Mouse (Mus musculus) lung, postnatal 4 days (tissue): ENCODE data around the gene 4930412O13Rik.
A peak's percentile ranks its signal among the peaks of the same experiment; 100 is the strongest.

Experiments
- DNase-seq, 2 experiments: peaks; one replicate each; pipeline ENCODE4 v3.0.0; 2021

The 4930412O13Rik gene

DNA sequence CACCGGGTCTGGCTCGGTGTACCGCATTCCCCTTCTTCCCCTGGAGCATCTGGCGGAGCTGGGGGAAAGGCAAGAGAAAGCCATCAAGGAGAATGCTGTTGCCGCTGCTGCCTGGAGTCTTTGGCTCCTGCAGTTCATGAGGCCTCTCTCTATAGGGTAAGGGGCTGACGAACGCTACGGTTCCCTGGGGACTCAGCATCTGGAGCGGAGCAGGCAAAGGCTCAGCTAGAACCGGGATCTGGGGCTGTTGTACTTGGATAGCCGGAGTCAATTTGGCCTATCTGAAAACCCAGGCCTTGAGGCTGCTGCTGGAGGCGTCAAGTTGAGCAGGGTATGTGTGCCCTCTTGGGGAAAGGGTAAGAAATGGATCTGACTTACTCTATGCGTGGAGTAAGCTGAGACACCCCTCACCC is 565 bp downstream of the 4930412O13Rik start:
- DNase-seq, result no peak

DNA sequence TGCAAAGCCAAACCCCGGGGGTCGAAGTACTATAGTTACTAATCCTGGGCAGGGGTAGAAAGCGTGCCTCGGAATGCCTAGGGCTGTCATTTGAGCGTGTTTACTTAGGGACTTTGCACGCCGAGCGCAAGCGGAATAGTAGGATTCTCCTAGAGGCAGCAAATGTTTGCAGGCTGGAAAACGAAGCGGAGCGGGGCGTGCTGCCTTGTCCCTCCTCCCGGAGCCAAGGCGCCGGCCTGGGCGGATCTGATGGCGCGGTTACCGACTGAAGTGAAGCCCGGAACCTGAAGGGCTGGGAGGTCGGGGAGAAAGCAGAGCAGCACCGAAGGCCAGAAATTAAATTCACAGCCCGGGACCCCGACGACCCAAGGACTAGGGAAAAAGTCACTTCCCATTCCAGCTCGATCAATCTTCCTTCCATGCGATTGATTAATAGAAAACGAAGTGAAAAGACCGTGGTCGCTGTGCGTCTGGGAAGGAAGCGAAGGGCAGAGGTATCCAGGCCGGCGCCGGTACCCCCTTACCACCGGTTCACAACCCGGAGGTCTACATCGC is 1.4 kb downstream of the 4930412O13Rik start:
- peak; percentile 56 to 61 for DNase-seq

DNA sequence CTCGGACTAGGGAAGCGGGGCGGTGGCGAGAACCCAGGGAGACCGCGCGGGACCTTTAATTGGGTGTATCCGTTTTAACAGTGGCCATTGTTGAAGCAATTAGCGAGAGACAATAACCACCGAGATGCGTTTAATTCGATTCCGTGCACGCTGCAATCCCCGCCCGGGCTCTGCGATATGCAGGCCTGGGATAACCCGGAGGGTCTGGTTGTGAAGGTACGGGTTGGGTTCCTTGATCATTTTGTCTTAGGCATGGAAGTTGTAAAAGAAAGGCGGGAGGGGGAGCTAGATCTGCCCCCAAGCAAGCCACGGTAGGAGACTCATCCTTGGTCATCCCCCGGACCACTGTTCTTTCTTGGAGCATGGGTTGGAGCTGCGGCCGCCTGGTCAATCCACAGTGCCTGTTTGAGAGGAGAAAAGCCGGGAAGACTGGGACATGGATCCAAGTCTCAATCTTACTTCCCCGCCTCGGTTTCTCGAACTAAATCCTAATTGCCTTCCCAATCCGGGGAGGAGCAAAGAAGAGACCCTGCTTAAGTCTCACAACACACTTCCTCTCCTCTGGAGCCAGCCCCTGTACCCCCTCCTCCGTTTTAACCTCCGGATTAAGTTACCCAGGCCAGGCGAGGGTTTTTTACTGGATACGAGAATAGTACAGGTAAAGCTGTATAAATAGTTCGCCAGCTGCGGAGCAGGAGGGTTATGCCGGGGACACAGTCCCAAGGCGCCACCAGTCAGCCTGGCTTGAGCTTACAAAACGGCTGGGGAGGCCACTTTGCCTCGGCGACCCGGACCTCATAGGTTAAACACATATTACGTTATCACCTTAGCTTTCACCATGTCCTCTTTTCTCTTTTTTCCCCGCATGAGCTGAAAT is 2.1 kb downstream of the 4930412O13Rik start:
- DNase-seq, result peak in 1 of 2 experiments; percentile 38

DNA sequence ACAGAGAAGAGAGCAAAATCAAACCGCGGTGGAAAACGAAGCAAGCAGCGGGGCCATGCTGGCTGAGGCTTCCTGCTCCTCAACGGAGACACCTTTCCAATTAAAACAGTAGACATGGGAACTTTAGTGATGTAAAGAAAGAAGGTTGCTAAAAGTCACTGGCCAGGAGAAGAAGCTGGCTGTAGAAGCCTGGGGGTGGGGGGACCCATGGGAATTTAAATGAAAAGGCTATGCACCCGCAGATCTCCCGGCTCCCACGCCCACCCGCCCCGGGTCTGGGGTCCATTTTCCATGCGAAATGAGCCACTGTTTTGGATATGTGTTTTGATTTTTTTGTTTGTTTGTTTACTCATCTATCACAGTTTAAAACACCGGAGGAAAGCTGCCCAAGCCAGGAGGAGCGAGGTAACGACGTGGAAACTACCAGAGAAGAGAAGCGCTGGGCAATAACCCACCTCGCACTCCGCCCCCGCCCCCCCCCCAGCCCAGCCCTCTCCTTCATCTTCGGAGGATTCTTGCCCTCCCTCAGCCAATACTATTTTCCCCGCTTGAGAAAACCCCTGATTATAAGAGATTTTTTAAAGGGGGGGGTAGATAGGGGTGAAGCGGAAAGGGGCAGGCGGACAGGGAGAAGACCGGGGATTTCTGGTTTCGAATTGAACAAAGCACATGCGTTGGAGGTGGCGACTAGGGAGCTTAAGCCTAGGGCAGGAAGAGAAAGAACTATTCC is 2.9 kb downstream of the 4930412O13Rik start:
- no peak for DNase-seq

DNA sequence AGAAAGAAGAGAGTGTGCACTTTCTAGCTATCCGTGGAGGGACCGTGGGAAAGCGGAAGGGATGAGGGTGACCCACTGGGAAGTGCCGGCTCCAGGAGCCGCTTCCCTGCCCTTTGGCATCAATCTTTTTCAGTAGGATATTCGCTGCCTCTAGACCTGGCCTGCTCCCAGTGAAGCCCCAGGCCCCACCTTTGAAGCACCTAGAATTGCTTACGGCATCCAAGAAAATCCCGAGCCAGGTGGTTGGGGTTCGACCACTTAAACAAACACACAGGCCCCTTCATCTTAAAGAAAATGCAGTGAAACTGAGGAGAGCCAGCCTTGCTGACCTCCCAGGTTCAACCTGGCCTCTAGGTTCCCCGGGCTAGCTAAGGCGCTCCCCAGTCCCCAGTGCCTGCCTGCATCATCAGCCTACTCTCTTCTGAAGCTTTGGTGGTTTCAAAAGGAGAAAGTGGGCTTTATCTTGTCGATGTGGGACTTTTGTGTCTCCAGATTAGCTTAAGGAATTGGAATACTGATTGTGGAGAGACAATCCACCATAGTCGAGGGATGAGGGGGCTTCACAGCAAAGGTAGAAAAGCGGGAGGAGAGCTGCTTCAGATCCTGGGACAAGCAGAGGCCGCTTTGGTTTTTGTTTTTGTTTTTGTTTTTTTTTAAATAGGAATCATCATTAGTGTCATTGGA is 3.6 kb downstream of the 4930412O13Rik start:
- no peak for DNase-seq

DNA sequence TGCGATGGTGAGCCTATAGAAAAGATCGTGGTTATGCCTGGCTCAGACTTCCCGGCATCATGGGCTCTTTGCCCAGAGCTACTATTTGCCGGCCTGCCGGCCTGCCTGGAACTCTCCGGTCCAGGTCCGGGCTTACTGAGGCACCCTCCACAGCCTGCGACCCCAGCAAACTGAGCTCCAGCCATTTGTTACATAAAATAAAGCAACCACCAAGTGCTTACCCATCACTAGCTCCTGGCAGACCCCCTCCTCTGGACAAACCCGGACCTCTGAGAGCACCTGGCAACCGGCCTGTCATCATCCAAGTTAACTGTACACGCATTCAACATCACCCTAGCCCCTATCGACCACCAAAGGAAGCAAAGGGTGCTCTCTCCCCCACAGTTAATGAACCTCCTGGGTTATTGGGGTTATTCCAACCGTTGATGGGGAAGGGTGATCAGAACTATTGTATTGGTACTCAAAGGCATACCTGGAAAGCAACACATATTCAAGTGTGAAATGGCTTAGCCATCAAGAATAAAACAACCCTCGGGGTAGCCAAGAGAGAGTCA is 4.2 kb downstream of the 4930412O13Rik start:
- DNase-seq, result no peak

DNA sequence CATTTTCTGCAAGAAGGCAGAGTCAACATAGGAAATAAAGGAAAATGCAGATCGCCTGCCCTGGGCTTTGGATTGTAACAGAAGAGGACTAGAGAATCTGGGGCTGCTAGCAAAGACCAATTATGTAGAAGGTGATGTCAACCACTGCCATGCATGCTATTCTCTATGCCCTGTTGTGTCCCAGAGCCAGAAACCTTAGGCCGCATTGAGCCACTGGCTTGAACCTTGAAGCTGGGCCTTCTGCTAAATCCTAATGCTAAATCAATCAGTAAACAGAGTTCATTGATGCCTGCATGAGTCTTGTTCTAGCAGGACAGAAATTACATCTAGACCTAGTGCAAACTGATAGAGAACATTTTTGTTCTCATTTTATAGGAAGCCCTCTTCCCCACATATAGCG is 5.0 kb downstream of the 4930412O13Rik start:
- DNase-seq, result no peak

DNA sequence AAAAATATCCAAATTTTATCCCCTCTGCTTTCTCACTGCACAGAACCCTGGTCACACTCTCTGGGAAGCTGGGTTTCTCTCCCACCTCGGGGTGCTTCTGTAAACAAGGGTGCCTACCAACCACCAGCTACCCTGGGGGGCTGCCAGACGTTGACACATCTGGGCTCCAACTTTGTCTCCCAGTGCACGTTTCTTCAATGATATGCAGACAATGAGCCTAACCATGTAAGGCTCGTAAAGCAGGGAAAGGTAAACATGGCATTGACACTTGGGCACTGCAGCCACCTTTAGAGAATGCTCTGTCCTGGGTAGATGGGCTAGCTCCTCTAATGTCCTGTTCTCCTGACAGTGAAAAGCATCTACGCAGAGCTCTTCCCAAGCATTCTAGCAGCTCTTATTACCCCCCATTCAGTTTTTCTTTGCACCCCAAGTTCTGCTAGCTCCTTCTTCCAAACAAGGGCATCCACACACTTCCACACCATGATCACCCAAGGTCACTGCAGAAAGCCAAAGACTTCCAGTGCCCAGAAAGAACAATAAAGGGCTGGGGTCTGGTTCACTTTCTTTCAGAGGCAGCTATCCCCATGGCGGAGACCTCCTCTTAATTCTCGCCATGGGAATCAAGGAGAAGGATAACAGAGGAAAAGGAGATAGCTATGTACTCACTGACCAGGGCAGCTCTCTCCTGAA is 6.0 kb downstream of the 4930412O13Rik start:
- no peak for DNase-seq

DNA sequence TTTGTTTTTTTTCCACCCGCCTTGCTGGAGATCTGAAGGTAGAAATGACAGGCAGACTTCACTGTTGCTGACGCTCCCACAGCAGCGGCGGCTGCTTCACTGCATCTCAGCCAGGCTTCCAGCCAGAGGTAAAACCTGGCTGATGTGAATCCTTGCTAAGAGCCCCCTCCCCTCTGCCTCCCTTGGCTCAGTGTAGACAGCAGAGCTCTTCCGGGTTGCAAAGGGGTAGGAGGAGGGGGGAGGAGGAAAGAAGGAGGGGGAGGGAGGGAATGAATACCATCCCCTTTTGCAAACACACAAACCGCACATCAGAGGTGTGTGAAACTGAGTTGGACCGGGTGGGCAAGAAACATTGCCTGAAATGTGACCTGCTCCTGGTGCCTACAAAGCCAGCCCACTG is 6.6 kb downstream of the 4930412O13Rik start:
- no peak for DNase-seq

DNA sequence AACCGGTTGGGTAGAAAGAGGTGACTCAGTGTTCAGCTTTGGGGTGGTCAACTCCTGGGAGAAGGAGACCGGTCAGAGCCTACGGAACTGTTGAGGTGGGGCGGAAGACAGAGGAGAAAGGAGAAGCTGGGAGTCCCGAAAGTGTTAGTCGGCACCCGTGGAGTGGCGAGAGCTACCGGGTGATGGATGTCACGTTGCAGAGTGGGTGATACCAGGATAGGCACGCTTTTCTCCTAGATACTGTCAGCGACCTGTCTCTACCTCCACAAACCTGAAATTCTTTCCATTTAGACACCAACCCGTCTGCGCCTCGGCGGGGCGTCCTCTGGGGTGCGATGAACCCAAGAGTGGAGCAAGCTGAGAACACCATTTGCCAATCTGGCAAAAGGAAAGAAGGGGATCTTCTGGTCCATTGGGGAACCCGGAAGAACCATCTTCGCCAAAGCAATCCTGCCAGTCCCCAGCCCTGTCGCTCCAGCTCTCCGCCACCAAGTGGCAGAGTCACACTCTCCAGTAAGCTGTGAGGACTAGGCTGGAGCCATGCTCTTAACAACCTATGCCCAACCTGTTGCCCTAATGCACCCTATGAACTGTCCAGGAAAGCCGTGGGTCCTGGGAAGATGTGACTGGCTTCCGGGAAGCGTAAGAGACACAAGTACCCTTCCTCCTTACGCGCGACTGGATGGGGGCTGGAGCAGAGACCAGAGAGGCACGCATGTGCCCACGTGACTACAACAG is 8.0 kb downstream of the 4930412O13Rik start, which contains the start of gene 9230102O04Rik:
TSS of gene 9230102O04Rik (minus strand) at position 628 of the 738 bp plus-strand sequence.
- DNase-seq, result peak in 1 of 2 experiments; percentile 49

DNA sequence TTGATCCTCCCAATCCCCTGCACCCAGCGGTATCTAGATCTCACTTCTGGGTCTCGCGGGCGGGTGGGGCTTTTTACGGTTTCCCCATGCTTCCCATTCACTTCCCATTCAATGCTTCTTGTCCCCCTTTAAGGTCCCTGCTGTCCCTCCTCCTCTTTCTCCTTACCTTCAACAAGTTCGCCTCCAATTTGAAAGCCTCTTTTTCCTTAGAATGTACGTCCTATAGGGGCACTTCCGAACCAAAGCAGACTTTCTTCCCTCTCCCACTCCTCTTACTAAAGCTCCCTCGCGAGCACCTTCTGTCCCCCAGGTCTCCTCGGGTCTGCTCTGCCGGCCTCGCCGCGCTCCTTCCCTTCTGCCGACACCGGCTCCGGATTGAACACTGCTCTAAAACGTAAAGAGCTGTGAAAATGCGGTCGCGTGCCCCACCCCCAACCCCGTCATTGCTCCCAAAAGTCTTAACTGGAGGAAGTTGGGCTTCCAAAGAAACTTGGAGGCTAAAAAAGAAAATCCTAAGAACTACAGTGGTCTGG is 8.7 kb downstream of the 4930412O13Rik start, which contains the start of gene Gata3:
TSS of gene Gata3 (minus strand) at position 384 of the 533 bp plus-strand sequence.
- no peak for DNase-seq

DNA sequence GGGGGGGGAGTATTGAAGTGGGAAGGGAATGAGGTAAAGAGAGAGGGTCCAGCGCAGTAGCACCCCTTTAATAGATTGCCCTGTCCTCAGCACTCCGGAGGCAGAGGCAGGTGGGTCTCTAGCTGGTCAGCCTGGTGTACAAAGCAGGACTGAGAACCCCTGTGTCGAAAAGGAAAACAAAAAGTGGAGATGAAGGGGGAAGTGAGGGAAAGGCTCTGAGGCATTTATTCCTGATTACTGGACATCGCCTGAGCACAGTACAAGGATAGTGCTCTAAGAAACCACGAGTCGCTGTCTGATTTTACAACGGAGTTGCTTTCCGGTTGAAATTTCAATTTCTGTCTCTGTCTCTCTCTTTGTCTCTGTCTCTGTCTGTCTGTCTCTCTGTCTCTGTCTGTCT is 9.2 kb downstream of the 4930412O13Rik start:
- no peak for DNase-seq

DNA sequence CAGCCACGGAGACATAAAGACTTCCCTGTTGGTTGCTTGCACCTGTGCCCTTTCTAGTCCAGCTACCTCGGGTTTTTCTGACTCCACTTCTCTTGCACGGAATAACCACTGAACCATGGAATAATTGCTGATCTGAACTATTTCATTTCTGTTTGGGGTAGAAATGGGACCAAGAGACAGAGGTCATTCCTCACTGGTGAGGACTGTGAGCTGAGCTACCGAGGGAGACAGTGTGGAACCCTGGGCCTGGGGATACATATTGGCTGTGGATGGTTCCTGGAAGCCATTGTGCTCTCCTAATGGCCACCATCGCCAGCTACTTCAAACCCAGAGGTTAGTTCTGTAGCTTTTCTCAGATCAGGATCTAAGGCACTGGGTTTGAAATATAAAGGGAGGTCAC is 9.9 kb downstream of the 4930412O13Rik start:
- no peak for DNase-seq

DNA sequence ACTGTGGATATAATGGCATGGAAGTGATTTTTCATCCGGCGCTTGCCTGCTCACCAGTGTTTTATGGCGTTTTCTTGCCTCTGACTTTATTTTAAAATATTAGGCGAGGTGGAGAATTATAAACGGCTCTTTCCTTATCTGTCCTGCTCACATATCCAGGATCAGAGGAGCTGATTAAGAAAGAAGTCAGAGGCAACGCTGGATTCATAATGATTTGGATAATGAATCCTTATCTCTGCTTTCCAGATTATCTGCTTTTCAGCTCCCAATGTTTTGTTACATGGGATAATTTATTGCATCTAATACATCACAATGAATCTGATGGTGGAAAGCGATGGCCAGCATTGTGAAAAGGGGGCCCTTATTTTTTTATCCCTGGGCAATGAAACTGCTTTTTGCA is 11.5 kb downstream of the 4930412O13Rik start:
- no peak for DNase-seq

DNA sequence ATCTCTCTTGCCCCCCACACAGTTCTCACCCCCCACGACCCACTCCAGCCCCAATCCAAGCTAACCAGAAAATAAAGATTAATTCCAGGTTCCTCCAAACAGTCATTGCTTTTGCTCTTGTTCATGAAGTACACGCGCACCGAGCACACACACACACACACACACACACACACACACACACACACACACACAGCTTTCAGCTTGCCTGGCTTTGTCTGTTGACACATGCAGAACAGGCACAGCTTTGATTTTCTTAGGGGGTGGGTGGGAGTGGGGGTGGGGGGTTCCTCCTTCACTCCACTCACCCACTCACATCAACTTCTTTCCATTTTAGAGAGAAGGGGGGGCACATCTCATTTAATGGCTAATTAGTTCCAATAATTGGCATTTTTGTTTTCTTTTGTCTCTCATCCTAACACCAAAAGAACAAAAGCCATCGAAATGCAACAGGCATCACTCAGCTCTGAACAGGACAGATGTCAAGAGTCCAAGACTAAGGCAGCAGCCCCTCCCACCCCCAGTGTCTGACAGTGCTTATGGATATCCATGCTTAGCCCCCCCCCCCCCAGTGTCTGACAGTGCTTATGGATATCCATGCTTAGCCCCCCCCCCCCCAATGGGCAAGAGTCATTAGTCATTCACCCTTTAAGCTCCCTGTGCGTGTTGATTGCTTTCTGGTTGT is 12.4 kb downstream of the 4930412O13Rik start:
- no peak for DNase-seq

DNA sequence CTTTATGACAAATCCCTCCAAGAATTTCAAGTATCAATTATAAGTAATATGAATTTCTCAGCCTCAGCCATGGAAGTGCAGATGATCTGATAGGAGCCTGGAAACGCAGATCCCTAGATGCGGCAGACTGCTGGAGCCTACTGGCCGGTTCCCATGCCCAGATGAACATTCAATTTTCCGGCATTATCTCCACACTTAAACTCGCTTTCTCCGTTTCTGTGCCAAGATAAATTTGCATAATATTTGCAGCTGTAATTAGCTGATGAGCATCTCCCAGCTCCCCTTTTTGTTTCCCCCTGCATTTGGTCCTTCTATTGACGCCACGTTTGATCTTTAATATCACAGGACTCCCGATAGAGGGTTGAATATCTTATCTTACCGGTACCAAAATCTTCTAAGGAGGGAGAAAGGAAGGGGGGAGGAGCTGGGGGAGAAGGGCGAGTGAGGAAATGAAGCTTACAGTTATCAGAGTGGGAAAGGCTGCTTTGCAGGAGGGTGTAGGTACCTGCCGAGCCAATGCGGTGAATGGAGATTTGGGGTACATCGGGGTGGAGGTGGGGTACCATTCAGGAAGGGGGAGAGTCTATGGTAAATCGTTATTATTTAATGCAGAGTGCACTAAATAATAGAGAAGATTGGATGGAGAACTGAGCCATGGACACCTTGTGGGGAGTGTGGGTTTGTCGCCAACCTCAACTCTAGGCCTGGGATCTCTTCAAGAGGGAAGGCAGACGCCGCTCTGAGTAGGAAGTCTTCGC is 14.0 kb downstream of the 4930412O13Rik start:
- no peak for DNase-seq

DNA sequence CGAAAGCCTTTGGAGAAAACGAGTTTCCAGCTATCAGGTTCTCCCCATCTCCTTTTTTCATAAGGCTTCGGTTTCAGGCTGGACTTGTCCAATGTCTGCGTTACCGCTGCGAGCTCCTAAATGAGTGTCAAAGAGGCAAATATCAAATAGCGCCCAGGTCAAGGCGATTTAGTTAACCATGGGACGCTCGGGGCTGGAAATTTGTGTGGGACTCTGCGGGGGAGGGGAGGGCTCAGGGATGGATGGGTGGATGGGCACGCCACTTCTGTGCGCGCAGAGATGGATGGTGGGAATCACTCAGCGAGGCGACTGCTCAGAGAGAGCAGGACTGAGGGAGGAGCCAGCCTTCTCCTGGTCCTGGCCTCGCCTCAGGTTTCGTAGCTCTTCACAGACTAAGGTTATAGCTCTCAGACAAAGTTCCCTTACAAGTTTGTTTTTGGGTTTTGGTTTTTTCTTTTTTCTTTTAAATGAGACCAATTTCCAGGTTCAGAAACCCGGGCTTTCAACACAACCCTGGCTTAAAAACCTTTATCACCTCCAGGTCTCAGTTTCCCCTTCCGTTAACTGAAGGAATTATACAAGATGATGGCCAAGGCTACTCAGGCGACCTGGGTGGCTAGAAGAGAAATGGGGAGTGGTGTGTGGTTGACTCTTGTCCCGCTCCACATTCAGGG is 15.2 kb downstream of the 4930412O13Rik start:
- no peak for DNase-seq

DNA sequence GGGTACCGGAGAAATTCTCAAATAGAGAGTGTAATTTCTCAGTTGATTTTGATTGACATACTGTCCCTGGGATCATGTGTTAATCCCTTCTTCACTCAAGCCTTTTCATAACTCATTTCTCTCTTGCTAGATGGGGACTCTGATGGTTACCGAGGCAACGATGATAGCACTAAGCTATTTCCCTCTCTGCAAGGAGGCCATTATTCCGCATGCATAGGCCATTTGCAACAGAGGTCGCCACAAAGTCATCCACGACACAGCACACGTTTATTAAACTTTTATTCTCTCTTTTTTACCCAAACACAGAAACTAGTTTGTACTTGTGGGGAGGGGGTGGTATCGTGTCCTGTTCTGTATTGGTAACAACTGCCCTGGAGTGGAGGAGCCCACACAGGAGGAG is 16.8 kb downstream of the 4930412O13Rik start:
- DNase-seq, result no peak
